Mouse (Mus musculus) thymus, adult 2 months (tissue): Measurements from ENCODE around the gene Pdia6.

ENCODE experiments used
- CTCF ChIP-seq: fragments of 200-500 bp; IDR thresholded peaks from 2 replicates; pipeline ENCODE4 v1.5.1; 2012; ENCODE audit warnings: mild to moderate bottlenecking, control low read depth, low read length, moderate library complexity, borderline replicate concordance; ENCODE audit not compliant: control insufficient read depth, poor library complexity, insufficient read depth; ENCODE audit errors: extremely low read depth
- POLR2A ChIP-seq: fragments of 200-500 bp; IDR thresholded peaks from 2 replicates; pipeline ENCODE4 v1.6.1; 2012; ENCODE audit warnings: mild to moderate bottlenecking, low read length, control low read depth, moderate library complexity; ENCODE audit not compliant: control insufficient read depth, poor library complexity, insufficient read depth; ENCODE audit errors: extremely low read depth

- TF ChIP-seq CTCF (no peak), POLR2A (no peak)
Measured at GRCm38 (mm10) chr12:17239428-17239688, 27.0 kb upstream of the Pdia6 start.
